Mouse (Mus musculus) lung, postnatal 0 days (tissue): ENCODE results near the gene Stk38. TPM values are rescaled to one million over a fixed set of nuclear protein-coding genes. Genes with fewer than 3 reads are reported as not detected.
"Not testable (repeated sequence)": the region's sequence is repeated elsewhere in the genome, so short reads cannot be mapped to it uniquely, and the experiment has no call there.

ENCODE experiments used
- ATAC-seq: fragments of 200-750 bp; cut with Nextera tagmentation; 2 replicates; pipeline ENCODE4 v1.8.0; 2017; ENCODE audit warnings: moderate library complexity
- DNase-seq: peaks from one replicate; pipeline ENCODE4 v3.0.0-alpha.2; 2016; ENCODE audit warnings: low spot score
- H3K27ac ChIP-seq: fragments of 300-500 bp; sonication (generic); 2 replicates; pipeline ENCODE4 v1.5.1; 2014; ENCODE audit warnings: antibody characterized with exemption, mild to moderate bottlenecking, low read length, mixed read lengths
- H3K27me3 ChIP-seq: fragments of 300-500 bp; sonication (generic); replicated peaks from 2 replicates; pipeline ENCODE4 v1.6.1; 2014; ENCODE audit warnings: low read length, mixed read lengths; ENCODE audit not compliant: insufficient read depth
- H3K36me3 ChIP-seq: fragments of 300-500 bp; sonication (generic); 2 replicates; pipeline ENCODE4 v1.6.1; 2014; ENCODE audit warnings: low read length, mixed read lengths; ENCODE audit not compliant: insufficient read depth
- H3K4me1 ChIP-seq: fragments of 300-500 bp; sonication (generic); 2 replicates; pipeline ENCODE4 v1.6.1; 2014; ENCODE audit warnings: antibody characterized with exemption, low read depth, low read length, mixed read lengths; ENCODE audit not compliant: insufficient read depth
- H3K4me2 ChIP-seq: fragments of 300-500 bp; sonication (generic); replicated peaks from 2 replicates; pipeline ENCODE4 v1.6.1; 2014; ENCODE audit warnings: low read depth, mild to moderate bottlenecking, low read length, moderate library complexity, mixed read lengths
- H3K4me3 ChIP-seq: fragments of 300-500 bp; sonication (generic); 2 replicates; pipeline ENCODE4 v1.5.1; 2014; ENCODE audit warnings: low read depth, low read length
- H3K9ac ChIP-seq: fragments of 300-500 bp; sonication (generic); replicated peaks from 2 replicates; pipeline ENCODE4 v1.6.1; 2014; ENCODE audit warnings: low read depth, mild to moderate bottlenecking
- H3K9me3 ChIP-seq: fragments of 300-500 bp; sonication (generic); 2 replicates; pipeline ENCODE4 v1.6.1; 2016; ENCODE audit warnings: low read length, mixed read lengths
- CTCF ChIP-seq: IDR thresholded peaks from 2 replicates; pipeline ENCODE4 v1.5.1; 2016; ENCODE audit warnings: antibody characterized with exemption, mild to moderate bottlenecking
- EP300 ChIP-seq: IDR thresholded peaks from 2 replicates; pipeline ENCODE4 v1.6.1; 2016; ENCODE audit warnings: antibody characterized with exemption, mild to moderate bottlenecking, control low read depth
- WGBS: fragments of 180-500 bp; shearing (Covaris S2); extraction: QIAGEN DNeasy Blood & Tissue Kit; methylation state at CpG from one replicate; pipeline ENCODE4 v1.1.7; 2014; 5-methylcytosine and 5-hydroxymethylcytosine counted together
- polyA plus RNA-seq: library from polyadenylated mRNA; unstranded; fragments of >200 nt; fragmentation: Nextera tagmentation; extraction: Ambion mirVana; gene quantifications from 2 replicates; pipeline ENCODE4 v1.2.1, GENCODE M21; 2015

The Stk38 gene
- polyA plus RNA-seq, 1 experiment from 2014 or later = 61.1 TPM

- DNase-seq (peak; percentile 62), ATAC-seq (peak; percentile 23; the same call in 1 of the 2 replicates)
- H3K36me3 ChIP-seq = no peaks in the 10 kb centered on the region
- no peaks in the 10 kb centered on the region for H3K9me3 ChIP-seq
- H3K27me3 ChIP-seq = no peaks in the 10 kb centered on the region
- H3K4me1 ChIP-seq = no peaks in the 10 kb centered on the region
- WGBS = 2% methylated on average over 7 of the region's 7 CpGs
- peak overlapping the region; percentile 89 for H3K4me3 ChIP-seq
- H3K9ac ChIP-seq = peak overlapping the region; percentile 88
- peak overlapping the region; percentile 93 for H3K27ac ChIP-seq
- peak overlapping the region; percentile 84 for H3K4me2 ChIP-seq
- TF ChIP-seq CTCF = no peak
- peak; percentile 46 for TF ChIP-seq EP300
Observed at GRCm38 (mm10) chr17:29006812-29007211, 983 bp downstream of the Stk38 start.

GRCm38 (mm10) chr17:29005002-29005401 lies 2.8 kb downstream of the Stk38 start:
- no peak overlapping the region for H3K4me3 ChIP-seq
- H3K27me3 ChIP-seq = no peaks in the 10 kb centered on the region
- H3K9ac ChIP-seq = no peak overlapping the region
- DNase-seq (no peak), ATAC-seq (no peak)
- no peak overlapping the region for H3K27ac ChIP-seq
- no peak overlapping the region for H3K4me2 ChIP-seq
- H3K4me1 ChIP-seq = no peaks in the 10 kb centered on the region
- TF ChIP-seq CTCF = no peak
- no peak for TF ChIP-seq EP300
- H3K36me3 ChIP-seq = no peaks in the 10 kb centered on the region
- 93% methylated on average over 3 of the region's 3 CpGs for WGBS
- no peaks in the 10 kb centered on the region for H3K9me3 ChIP-seq

GRCm38 (mm10) chr17:29003740-29004139 lies 4.1 kb downstream of the Stk38 start:
- no peaks in the 10 kb centered on the region for H3K36me3 ChIP-seq
- H3K4me1 ChIP-seq = no peaks in the 10 kb centered on the region
- TF ChIP-seq CTCF = no peak
- no peak for TF ChIP-seq EP300
- no peak overlapping the region for H3K27ac ChIP-seq
- ATAC-seq = no peak
- DNase-seq = no peak
- H3K9ac ChIP-seq = no peak overlapping the region
- 34% methylated on average over 1 of the region's 1 CpGs for WGBS
- H3K27me3 ChIP-seq = no peaks in the 10 kb centered on the region
- no peak overlapping the region for H3K4me3 ChIP-seq
- no peaks in the 10 kb centered on the region for H3K9me3 ChIP-seq
- H3K4me2 ChIP-seq = no peak overlapping the region

- Histone ChIP-seq H3K4me3 (no peak overlapping the region), H3K9ac (no peak overlapping the region), H3K27me3 (no peaks in the 10 kb centered on the region), H3K4me2 (no peak overlapping the region), H3K27ac (no peak overlapping the region), H3K4me1 (no peaks in the 10 kb centered on the region), H3K9me3 (no peaks in the 10 kb centered on the region), H3K36me3 (peaks cover 3% of the 10 kb centered on the region; the same call in 1 of the 2 replicates)
- no peak for TF ChIP-seq EP300
- TF ChIP-seq CTCF = no peak
- peak; percentile 6 for DNase-seq
- no peak for ATAC-seq
- 75% methylated on average over 6 of the region's 6 CpGs for WGBS
Observed at GRCm38 (mm10) chr17:29000465-29000864, 7.3 kb downstream of the Stk38 start.

- Histone ChIP-seq H3K9me3 (no peaks in the 10 kb centered on the region), H3K4me3 (no peak overlapping the region), H3K4me1 (peaks cover 10% of the 10 kb centered on the region), H3K9ac (no peak overlapping the region), H3K27me3 (no peaks in the 10 kb centered on the region), H3K27ac (no peak overlapping the region), H3K36me3 (peaks cover 7% of the 10 kb centered on the region; the same call in 1 of the 2 replicates), H3K4me2 (no peak overlapping the region)
- no peak for TF ChIP-seq EP300
- no peak for TF ChIP-seq CTCF
- 74% methylated on average over 4 of the region's 4 CpGs for WGBS
- peak; percentile 31 for DNase-seq
- ATAC-seq = peak; percentile 40
Observed at GRCm38 (mm10) chr17:28994615-28995014, 13.2 kb downstream of the Stk38 start.

- H3K9me3 ChIP-seq, H3K4me3 ChIP-seq, H3K4me1 ChIP-seq, H3K4me2 ChIP-seq, H3K27ac ChIP-seq, H3K36me3 ChIP-seq, DNase-seq, ATAC-seq, H3K9ac ChIP-seq, H3K27me3 ChIP-seq: not testable (repeated sequence)
- WGBS = 100% methylated on average over 1 of the region's 1 CpGs
Observed at GRCm38 (mm10) chr17:28993004-28993403, 14.8 kb downstream of the Stk38 start.

GRCm38 (mm10) chr17:28992105-28992504 lies 15.7 kb downstream of the Stk38 start:
- H3K4me3 ChIP-seq = no peak overlapping the region
- H3K27me3 ChIP-seq = no peaks in the 10 kb centered on the region
- H3K4me2 ChIP-seq = no peak overlapping the region
- no peak overlapping the region for H3K27ac ChIP-seq
- peak; percentile 56 for DNase-seq
- TF ChIP-seq EP300 = no peak
- no peak for TF ChIP-seq CTCF
- no peak for ATAC-seq
- peaks cover 10% of the 10 kb centered on the region for H3K4me1 ChIP-seq
- H3K9ac ChIP-seq = no peak overlapping the region
- WGBS = 29% methylated on average over 7 of the region's 7 CpGs
- peaks cover 14% of the 10 kb centered on the region; the same call in 1 of the 2 replicates for H3K36me3 ChIP-seq
- no peaks in the 10 kb centered on the region for H3K9me3 ChIP-seq
